Mouse (Mus musculus) kidney, adult 2 months (tissue): ENCODE measurements at regions not wholly inside any gene's neighbourhood (a gene's known extent, or its start where the extent isn't known, plus 50 kb on each side); places are given as distances from the start of the nearest gene placed in this dataset.

Experiments used
- CTCF ChIP-seq: fragments of 200-500 bp; conservative IDR thresholded peaks from 2 replicates; pipeline ENCODE4 v1.5.1; 2011; ENCODE audit warnings: low read depth, mild to moderate bottlenecking, control low read depth, low read length, moderate library complexity, mixed read lengths; ENCODE audit not compliant: insufficient read depth, insufficient read length
- POLR2A ChIP-seq: fragments of 200-500 bp; IDR thresholded peaks from one replicate; pipeline ENCODE4 v1.6.1; 2011; ENCODE audit warnings: low read depth, low read length, control low read depth

- TF ChIP-seq CTCF: no peak
- no peak for TF ChIP-seq POLR2A
Measured at GRCm38 (mm10) chr17:79259691-79260090, 95.2 kb downstream of the Cdc42ep3 start.
